Mouse (Mus musculus) kidney, embryonic 15.5 days (tissue): Measurements from ENCODE around the gene Cabp2. TPM values are rescaled to one million over a fixed set of nuclear protein-coding genes. Genes with fewer than 3 reads are reported as not detected.
"Not testable (repeated sequence)": the region's sequence is repeated elsewhere in the genome, so short reads cannot be mapped to it uniquely, and the experiment has no call there.

Experiments used
- ATAC-seq: fragments of 200-750 bp; cut with Nextera tagmentation; replicated peaks from 2 replicates; pipeline ENCODE4 v1.8.0; 2017; ENCODE audit warnings: moderate TSS enrichment; ENCODE audit not compliant: low FRiP score
- H3K27ac ChIP-seq: fragments of 300-500 bp; sonication (generic); 2 replicates; pipeline ENCODE4 v1.5.1; 2015; ENCODE audit warnings: mild to moderate bottlenecking, inconsistent platforms
- H3K27me3 ChIP-seq: fragments of 300-500 bp; sonication (generic); 2 replicates; pipeline ENCODE4 v1.6.1; 2015; ENCODE audit warnings: inconsistent platforms
- H3K36me3 ChIP-seq: fragments of 300-500 bp; sonication (generic); 2 replicates; pipeline ENCODE4 v1.6.1; 2015; ENCODE audit warnings: inconsistent platforms
- H3K4me1 ChIP-seq: fragments of 300-500 bp; sonication (generic); 2 replicates; pipeline ENCODE4 v1.6.1; 2015; ENCODE audit warnings: inconsistent platforms
- H3K4me2 ChIP-seq: fragments of 300-500 bp; sonication (generic); 2 replicates; pipeline ENCODE4 v1.6.1; 2015; ENCODE audit warnings: moderate library complexity, mild to moderate bottlenecking, inconsistent platforms
- H3K4me3 ChIP-seq: fragments of 300-500 bp; sonication (generic); replicated peaks from 2 replicates; pipeline ENCODE4 v1.5.1; 2015; ENCODE audit warnings: mild to moderate bottlenecking, inconsistent platforms
- H3K9ac ChIP-seq: fragments of 300-500 bp; sonication (generic); 2 replicates; pipeline ENCODE4 v1.6.1; 2015; ENCODE audit warnings: mild to moderate bottlenecking, inconsistent platforms
- H3K9me3 ChIP-seq: fragments of 300-500 bp; sonication (generic); replicated peaks from 2 replicates; pipeline ENCODE4 v1.6.1; 2016; ENCODE audit warnings: inconsistent platforms
- WGBS: fragments of 180-500 bp; shearing (Covaris S2); methylation state at CpG from one replicate; pipeline ENCODE4 v1.1.7; 2015; ENCODE audit warnings: mixed read lengths; 5-methylcytosine and 5-hydroxymethylcytosine counted together
- polyA plus RNA-seq: library from polyadenylated mRNA; unstranded; fragments of >200 nt; fragmentation: Nextera tagmentation; extraction: Ambion mirVana; gene quantifications from 2 replicates; pipeline ENCODE4 v1.2.1, GENCODE M21; 2015

The Cabp2 gene
- polyA plus RNA-seq, 1 experiment from 2014 or later = 0.84 TPM

GRCm38 (mm10) chr19:4131768-4132167 lies 50.4 kb downstream of the Cabp2 start:
- Histone ChIP-seq H3K9ac (no peak overlapping the region), H3K9me3 (no peaks in the 10 kb centered on the region), H3K36me3 (peaks cover 51% of the 10 kb centered on the region), H3K4me3 (no peak overlapping the region), H3K4me1 (peaks cover 10% of the 10 kb centered on the region), H3K4me2 (no peak overlapping the region), H3K27me3 (no peaks in the 10 kb centered on the region), H3K27ac (no peak overlapping the region)
- no peak for ATAC-seq
- 79% methylated on average over 2 of the region's 2 CpGs for WGBS

- WGBS = 89% methylated on average over 4 of the region's 4 CpGs
- H3K9me3 ChIP-seq = no peaks in the 10 kb centered on the region
- H3K4me2 ChIP-seq = no peak overlapping the region
- H3K4me3 ChIP-seq = no peak overlapping the region
- peaks cover 34% of the 10 kb centered on the region for H3K36me3 ChIP-seq
- H3K9ac ChIP-seq = no peak overlapping the region
- H3K4me1 ChIP-seq = no peaks in the 10 kb centered on the region
- H3K27me3 ChIP-seq = no peaks in the 10 kb centered on the region
- no peak for ATAC-seq
- H3K27ac ChIP-seq = no peak overlapping the region
Measured at GRCm38 (mm10) chr19:4134354-4134753, 53.0 kb downstream of the Cabp2 start.

- not testable (repeated sequence) for H3K27me3 ChIP-seq, H3K27ac ChIP-seq, H3K4me1 ChIP-seq, H3K9me3 ChIP-seq, H3K4me3 ChIP-seq, H3K9ac ChIP-seq, ATAC-seq, H3K4me2 ChIP-seq
- WGBS = 78% methylated on average over 6 of the region's 6 CpGs
- peaks cover 26% of the 10 kb centered on the region for H3K36me3 ChIP-seq
Measured at GRCm38 (mm10) chr19:4135229-4135962, 54.0 kb downstream of the Cabp2 start.

- not testable (repeated sequence) for ATAC-seq
Measured at GRCm38 (mm10) chr19:4135963-4136345, 54.6 kb downstream of the Cabp2 start.

GRCm38 (mm10) chr19:4136463-4136862 lies 55.1 kb downstream of the Cabp2 start:
- Histone ChIP-seq H3K27ac (no peak overlapping the region), H3K9ac (no peak overlapping the region), H3K4me2 (no peak overlapping the region), H3K4me1 (no peaks in the 10 kb centered on the region), H3K4me3 (no peak overlapping the region), H3K36me3 (peaks cover 20% of the 10 kb centered on the region), H3K9me3 (no peaks in the 10 kb centered on the region), H3K27me3 (no peaks in the 10 kb centered on the region)
- no peak for ATAC-seq
- 84% methylated on average over 5 of the region's 5 CpGs for WGBS

More at GRCm38 (mm10) chr19:4135963-4136345, 54.6 kb downstream of the Cabp2 start:
- 24% methylated on average over 8 of the region's 8 CpGs for WGBS
- not testable (repeated sequence) for H3K27ac ChIP-seq, H3K4me3 ChIP-seq, H3K9me3 ChIP-seq, H3K4me2 ChIP-seq, H3K9ac ChIP-seq, H3K27me3 ChIP-seq, H3K4me1 ChIP-seq
- H3K36me3 ChIP-seq = peaks cover 25% of the 10 kb centered on the region

Other genes starting within 250 kb of the Cabp2 start
- gene Chka, start 229.8 kb upstream of the Cabp2 start, polyA plus RNA-seq = 58.8 and 63.1 TPM in 2 replicates
- 43.9 and 54.6 TPM in 2 replicates for gene Tcirg1, start 174.4 kb upstream of the Cabp2 start, polyA plus RNA-seq
- 344 and 353 TPM in 2 replicates for gene Ndufs8, start 168.8 kb upstream of the Cabp2 start, polyA plus RNA-seq
- gene Aldh3b1, start 151.8 kb upstream of the Cabp2 start, polyA plus RNA-seq = 2.9 and 4.1 TPM in 2 replicates
- 18.3 and 21.2 TPM in 2 replicates for gene Unc93b1, start 146.4 kb upstream of the Cabp2 start, polyA plus RNA-seq
- gene Aldh3b3, start 122.9 kb upstream of the Cabp2 start, polyA plus RNA-seq = 0.06 TPM in 1 of 2 replicates, not detected in the other
- 1.7 and 1.8 TPM in 2 replicates for gene Aldh3b2, start 109.2 kb upstream of the Cabp2 start, polyA plus RNA-seq
- 28.6 and 35.0 TPM in 2 replicates for gene Acy3, start 95.0 kb upstream of the Cabp2 start, polyA plus RNA-seq
- 0.75 and 1.5 TPM in 2 replicates for gene Tbx10, start 88.8 kb upstream of the Cabp2 start, polyA plus RNA-seq
- gene Nudt8, start 81.0 kb upstream of the Cabp2 start, polyA plus RNA-seq = 31.2 and 36.2 TPM in 2 replicates
- 3.3 and 4.1 TPM in 2 replicates for gene Gm49405, start 81.0 kb upstream of the Cabp2 start, polyA plus RNA-seq
- gene Doc2g, start 78.3 kb upstream of the Cabp2 start, polyA plus RNA-seq = 5.0 and 5.1 TPM in 2 replicates
- gene Ndufv1, start 68.8 kb upstream of the Cabp2 start, polyA plus RNA-seq = 220 and 237 TPM in 2 replicates
- gene Gstp1, start 43.6 kb upstream of the Cabp2 start, polyA plus RNA-seq = 529 and 563 TPM in 2 replicates
- gene Gstp2, start 35.6 kb upstream of the Cabp2 start, polyA plus RNA-seq = 2.4 and 14.9 TPM in 2 replicates
- gene Gstp3, start 22.0 kb upstream of the Cabp2 start, polyA plus RNA-seq = 0.73 and 1.4 TPM in 2 replicates
- gene Cdk2ap2, start 15.6 kb downstream of the Cabp2 start, polyA plus RNA-seq = 116 and 117 TPM in 2 replicates
- 14.0 and 15.8 TPM in 2 replicates for gene Pitpnm1, start 18.4 kb downstream of the Cabp2 start, polyA plus RNA-seq
- 98.0 and 108 TPM in 2 replicates for gene Aip, start 44.3 kb downstream of the Cabp2 start, polyA plus RNA-seq
- gene Gpr152, start 58.2 kb downstream of the Cabp2 start, polyA plus RNA-seq = not detected in 2 replicates
- gene Cabp4, start 62.5 kb downstream of the Cabp2 start, polyA plus RNA-seq = 0.05 and 0.10 TPM in 2 replicates
- gene Coro1b, start 67.0 kb downstream of the Cabp2 start, polyA plus RNA-seq = 165 and 174 TPM in 2 replicates
- gene Ptprcap, start 72.0 kb downstream of the Cabp2 start, polyA plus RNA-seq = 0.42 and 1.2 TPM in 2 replicates
- 51.5 and 58.5 TPM in 2 replicates for gene Rps6kb2, start 81.8 kb downstream of the Cabp2 start, polyA plus RNA-seq
- 2.9 and 3.1 TPM in 2 replicates for gene Carns1, start 93.9 kb downstream of the Cabp2 start, polyA plus RNA-seq
- gene Tbc1d10c, start 109.7 kb downstream of the Cabp2 start, polyA plus RNA-seq = 2.4 and 3.0 TPM in 2 replicates
- 953 and 971 TPM in 2 replicates for gene Ppp1ca, start 110.5 kb downstream of the Cabp2 start, polyA plus RNA-seq
- 37.2 and 38.2 TPM in 2 replicates for gene Rad9a, start 120.1 kb downstream of the Cabp2 start, polyA plus RNA-seq
- gene Clcf1, start 132.7 kb downstream of the Cabp2 start, polyA plus RNA-seq = 5.1 and 6.8 TPM in 2 replicates
- gene AC109138.7, start 132.8 kb downstream of the Cabp2 start, polyA plus RNA-seq = not detected in 2 replicates
- gene Pold4, start 150.3 kb downstream of the Cabp2 start, polyA plus RNA-seq = 23.2 and 27.4 TPM in 2 replicates
- 15.1 and 15.9 TPM in 2 replicates for gene Ssh3, start 187.6 kb downstream of the Cabp2 start, polyA plus RNA-seq
- gene Ankrd13d, start 201.6 kb downstream of the Cabp2 start, polyA plus RNA-seq = 8.3 and 8.5 TPM in 2 replicates
- 15.7 and 17.9 TPM in 2 replicates for gene Grk2, start 224.6 kb downstream of the Cabp2 start, polyA plus RNA-seq